Mouse (Mus musculus) hindbrain, embryonic 16.5 days (tissue): ENCODE data around the gene Brd3. TPM values are rescaled to one million over a fixed set of nuclear protein-coding genes. Genes with fewer than 3 reads are reported as not detected.
A peak's percentile ranks its signal among the peaks of the same experiment; 100 is the strongest.

Experiments
- ATAC-seq: fragments of 200-750 bp; cut with Nextera tagmentation; 2 replicates; pipeline ENCODE4 v1.8.0; 2017; ENCODE audit warnings: moderate TSS enrichment, moderate library complexity
- H3K27ac ChIP-seq: fragments of 300-500 bp; sonication (generic); 2 replicates; pipeline ENCODE4 v1.5.1; 2014; ENCODE audit warnings: low read depth, mild to moderate bottlenecking, control low read depth, low read length, moderate library complexity
- H3K27me3 ChIP-seq: fragments of 300-500 bp; sonication (generic); replicated peaks from 2 replicates; pipeline ENCODE4 v1.6.1; 2014; ENCODE audit warnings: low read length; ENCODE audit not compliant: control insufficient read depth, insufficient read depth
- H3K36me3 ChIP-seq: fragments of 300-500 bp; sonication (generic); 2 replicates; pipeline ENCODE4 v1.6.1; 2014; ENCODE audit warnings: mild to moderate bottlenecking, low read length, moderate library complexity, mixed read lengths; ENCODE audit not compliant: control insufficient read depth, insufficient read depth
- H3K4me1 ChIP-seq: fragments of 300-500 bp; sonication (generic); 2 replicates; pipeline ENCODE4 v1.6.1; 2014; ENCODE audit warnings: low read depth, low read length; ENCODE audit not compliant: control insufficient read depth, insufficient read depth
- H3K4me2 ChIP-seq: fragments of 300-500 bp; sonication (generic); 2 replicates; pipeline ENCODE4 v1.6.1; 2014; ENCODE audit warnings: mild to moderate bottlenecking, low read length, control low read depth, moderate library complexity
- H3K4me3 ChIP-seq: fragments of 300-500 bp; sonication (generic); 2 replicates; pipeline ENCODE4 v1.5.1; 2014; ENCODE audit warnings: mild to moderate bottlenecking, low read length, control low read depth, moderate library complexity
- H3K9ac ChIP-seq: fragments of 300-500 bp; sonication (generic); 2 replicates; pipeline ENCODE4 v1.6.1; 2014; ENCODE audit warnings: low read depth, mild to moderate bottlenecking, control low read depth, low read length, moderate library complexity
- H3K9me3 ChIP-seq: fragments of 300-500 bp; sonication (generic); 2 replicates; pipeline ENCODE4 v1.6.1; 2014; ENCODE audit warnings: mild to moderate bottlenecking, low read length, moderate library complexity; ENCODE audit not compliant: control insufficient read depth
- WGBS: fragments of 180-500 bp; shearing (Covaris S2); extraction: QIAGEN DNeasy Blood & Tissue Kit; methylation state at CpG from one replicate; pipeline ENCODE4 v1.1.7; 2014; 5-methylcytosine and 5-hydroxymethylcytosine counted together
- polyA plus RNA-seq: library from polyadenylated mRNA; unstranded; fragments of >200 nt; fragmentation: Nextera tagmentation; extraction: Ambion mirVana; gene quantifications from 2 replicates; pipeline ENCODE4 v1.2.1, GENCODE M21; 2015

Brd3 gene
- polyA plus RNA-seq, 1 experiment from 2014 or later = 102 TPM

- peaks cover 31% of the 10 kb centered on the region for H3K4me1 ChIP-seq
- 27% methylated on average over 11 of the region's 11 CpGs for WGBS
- H3K4me3 ChIP-seq = peak overlapping the region; percentile 73
- no peaks in the 10 kb centered on the region for H3K27me3 ChIP-seq
- no peaks in the 10 kb centered on the region for H3K36me3 ChIP-seq
- H3K9me3 ChIP-seq = no peaks in the 10 kb centered on the region
- H3K4me2 ChIP-seq = peak overlapping the region; percentile 81
- H3K27ac ChIP-seq = peak overlapping the region; percentile 96
- ATAC-seq = no peak
- peak overlapping the region; percentile 78 for H3K9ac ChIP-seq
Observed at GRCm38 (mm10) chr2:27476303-27477192, 30.9 kb downstream of the Brd3 start.

- Histone ChIP-seq H3K4me1 (peaks cover 40% of the 10 kb centered on the region), H3K4me3 (peak overlapping the region; percentile 73), H3K27me3 (no peaks in the 10 kb centered on the region), H3K9me3 (no peaks in the 10 kb centered on the region), H3K27ac (peak overlapping the region; percentile 96), H3K36me3 (no peaks in the 10 kb centered on the region), H3K4me2 (peak overlapping the region; percentile 81), H3K9ac (peak overlapping the region; percentile 83)
- ATAC-seq = peak; percentile 99
- WGBS = under 1% methylated on average over 59 of the region's 96 CpGs
Observed at GRCm38 (mm10) chr2:27475495-27476302, 31.8 kb downstream of the Brd3 start.

- peaks cover 48% of the 10 kb centered on the region for H3K4me1 ChIP-seq
- no peaks in the 10 kb centered on the region for H3K9me3 ChIP-seq
- peak overlapping the region; percentile 73 for H3K4me3 ChIP-seq
- no peaks in the 10 kb centered on the region for H3K36me3 ChIP-seq
- H3K9ac ChIP-seq = peak overlapping the region; percentile 83
- no peaks in the 10 kb centered on the region for H3K27me3 ChIP-seq
- WGBS = under 1% methylated on average over 81 of the region's 84 CpGs
- H3K27ac ChIP-seq = peak overlapping the region; percentile 96
- H3K4me2 ChIP-seq = peak overlapping the region; percentile 81
- peak; percentile 56 for ATAC-seq
Observed at GRCm38 (mm10) chr2:27474621-27475484, 32.6 kb downstream of the Brd3 start.

- ATAC-seq = no peak
- H3K27ac ChIP-seq = no peak overlapping the region
- no peaks in the 10 kb centered on the region for H3K36me3 ChIP-seq
- H3K27me3 ChIP-seq = no peaks in the 10 kb centered on the region
- H3K4me3 ChIP-seq = peak overlapping the region; percentile 73
- H3K9me3 ChIP-seq = no peaks in the 10 kb centered on the region
- peak overlapping the region; percentile 81 for H3K4me2 ChIP-seq
- 36% methylated on average over 4 of the region's 4 CpGs for WGBS
- H3K4me1 ChIP-seq = peaks cover 54% of the 10 kb centered on the region
- peak overlapping the region; percentile 83 for H3K9ac ChIP-seq
Observed at GRCm38 (mm10) chr2:27473911-27474310, 33.6 kb downstream of the Brd3 start.

- Histone ChIP-seq H3K27me3 (no peaks in the 10 kb centered on the region), H3K27ac (no peak overlapping the region), H3K4me3 (peak overlapping the region; percentile 73; the same call in 1 of the 2 replicates), H3K36me3 (no peaks in the 10 kb centered on the region), H3K4me2 (peak overlapping the region; percentile 81), H3K9ac (no peak overlapping the region), H3K4me1 (peaks cover 54% of the 10 kb centered on the region), H3K9me3 (no peaks in the 10 kb centered on the region)
- no peak for ATAC-seq
- 80% methylated on average over 7 of the region's 7 CpGs for WGBS
Observed at GRCm38 (mm10) chr2:27473061-27473765, 34.2 kb downstream of the Brd3 start.

- H3K27ac ChIP-seq = no peak overlapping the region
- no peaks in the 10 kb centered on the region for H3K9me3 ChIP-seq
- H3K4me3 ChIP-seq = no peak overlapping the region
- no peaks in the 10 kb centered on the region for H3K27me3 ChIP-seq
- peaks cover under 1% of the 10 kb centered on the region; the same call in 1 of the 2 replicates for H3K36me3 ChIP-seq
- H3K9ac ChIP-seq = no peak overlapping the region
- no peak overlapping the region for H3K4me2 ChIP-seq
- peaks cover 48% of the 10 kb centered on the region for H3K4me1 ChIP-seq
- ATAC-seq = no peak
Observed at GRCm38 (mm10) chr2:27471170-27471584, 36.3 kb downstream of the Brd3 start.

GRCm38 (mm10) chr2:27470535-27470934 lies 36.9 kb downstream of the Brd3 start:
- Histone ChIP-seq H3K4me2 (no peak overlapping the region), H3K4me1 (peaks cover 47% of the 10 kb centered on the region), H3K4me3 (no peak overlapping the region), H3K27me3 (no peaks in the 10 kb centered on the region), H3K27ac (no peak overlapping the region), H3K9ac (no peak overlapping the region), H3K9me3 (no peaks in the 10 kb centered on the region), H3K36me3 (peaks cover 3% of the 10 kb centered on the region; the same call in 1 of the 2 replicates)
- 97% methylated on average over 2 of the region's 2 CpGs for WGBS
- ATAC-seq = no peak

- 76% methylated on average over 3 of the region's 3 CpGs for WGBS
Observed at GRCm38 (mm10) chr2:27469991-27470355, 37.5 kb downstream of the Brd3 start.

More at GRCm38 (mm10) chr2:27469991-27470355, 37.5 kb downstream of the Brd3 start:
- Histone ChIP-seq H3K4me2 (no peak overlapping the region), H3K9ac (no peak overlapping the region), H3K27me3 (no peaks in the 10 kb centered on the region), H3K9me3 (no peaks in the 10 kb centered on the region), H3K36me3 (peaks cover 3% of the 10 kb centered on the region; the same call in 1 of the 2 replicates), H3K4me1 (peaks cover 47% of the 10 kb centered on the region), H3K4me3 (no peak overlapping the region), H3K27ac (no peak overlapping the region)
- ATAC-seq = no peak
